Mouse (Mus musculus) lung, postnatal 14 days (tissue): ENCODE data around the gene Hes5.

Experiments used
- DNase-seq: peaks from one replicate; pipeline ENCODE4 v3.0.0; 2021

Gene Hes5

GRCm38 (mm10) chr4:154967173-154967572 is 6.5 kb downstream of the Hes5 start:
- peak; percentile 64 for DNase-seq

GRCm38 (mm10) chr4:154972546-154972945 is 11.8 kb downstream of the Hes5 start:
- no peak for DNase-seq

GRCm38 (mm10) chr4:154974163-154974611 is 13.5 kb downstream of the Hes5 start:
- no peak for DNase-seq

GRCm38 (mm10) chr4:154980110-154980509 is 19.4 kb downstream of the Hes5 start:
- DNase-seq, result no peak

- DNase-seq, result peak; percentile 40
These were observed 20.4 kb downstream of the Hes5 start for GRCm38 (mm10) chr4:154981076-154981475.

GRCm38 (mm10) chr4:154981530-154981929 is 20.8 kb downstream of the Hes5 start:
- peak; percentile 56 for DNase-seq

- DNase-seq, result no peak
These were observed 21.8 kb downstream of the Hes5 start for GRCm38 (mm10) chr4:154982247-154983120.

- no peak for DNase-seq
These were observed 23.0 kb downstream of the Hes5 start for GRCm38 (mm10) chr4:154983767-154984166.

- DNase-seq, result no peak
These were observed 24.5 kb downstream of the Hes5 start for GRCm38 (mm10) chr4:154985151-154985777.

GRCm38 (mm10) chr4:154986096-154986495 is 25.4 kb downstream of the Hes5 start:
- peak; percentile 83 for DNase-seq

- DNase-seq, result no peak
These were observed 26.0 kb downstream of the Hes5 start for GRCm38 (mm10) chr4:154986750-154987149.

- DNase-seq, result no peak
These were observed 34.2 kb downstream of the Hes5 start for GRCm38 (mm10) chr4:154994876-154995275.

GRCm38 (mm10) chr4:154996572-154997154 is 35.9 kb downstream of the Hes5 start:
- DNase-seq, result no peak

GRCm38 (mm10) chr4:154999379-154999778 is 38.7 kb downstream of the Hes5 start:
- DNase-seq, result no peak

- no peak for DNase-seq
These were observed 44.6 kb downstream of the Hes5 start for GRCm38 (mm10) chr4:155005278-155005677.

- no peak for DNase-seq
These were observed 45.6 kb downstream of the Hes5 start for GRCm38 (mm10) chr4:155006296-155006695.

GRCm38 (mm10) chr4:155007641-155008040 is 46.9 kb downstream of the Hes5 start:
- DNase-seq, result no peak

- no peak for DNase-seq
These were observed 47.4 kb downstream of the Hes5 start for GRCm38 (mm10) chr4:155008075-155008474.

- no peak for DNase-seq
These were observed 48.5 kb downstream of the Hes5 start for GRCm38 (mm10) chr4:155009216-155009615.

GRCm38 (mm10) chr4:155010870-155011269 is 50.1 kb downstream of the Hes5 start:
- DNase-seq, result no peak

GRCm38 (mm10) chr4:155011312-155012025 is 50.7 kb downstream of the Hes5 start:
- no peak for DNase-seq
